Mouse (Mus musculus): ENCODE measurements around the gene Rusc2. TPM values are rescaled to one million over a fixed set of nuclear protein-coding genes. Genes with fewer than 3 reads are reported as not detected.

Rusc2 gene
- polyA plus RNA-seq, 1 experiment from 2014 or later = 7.4 TPM

DNA sequence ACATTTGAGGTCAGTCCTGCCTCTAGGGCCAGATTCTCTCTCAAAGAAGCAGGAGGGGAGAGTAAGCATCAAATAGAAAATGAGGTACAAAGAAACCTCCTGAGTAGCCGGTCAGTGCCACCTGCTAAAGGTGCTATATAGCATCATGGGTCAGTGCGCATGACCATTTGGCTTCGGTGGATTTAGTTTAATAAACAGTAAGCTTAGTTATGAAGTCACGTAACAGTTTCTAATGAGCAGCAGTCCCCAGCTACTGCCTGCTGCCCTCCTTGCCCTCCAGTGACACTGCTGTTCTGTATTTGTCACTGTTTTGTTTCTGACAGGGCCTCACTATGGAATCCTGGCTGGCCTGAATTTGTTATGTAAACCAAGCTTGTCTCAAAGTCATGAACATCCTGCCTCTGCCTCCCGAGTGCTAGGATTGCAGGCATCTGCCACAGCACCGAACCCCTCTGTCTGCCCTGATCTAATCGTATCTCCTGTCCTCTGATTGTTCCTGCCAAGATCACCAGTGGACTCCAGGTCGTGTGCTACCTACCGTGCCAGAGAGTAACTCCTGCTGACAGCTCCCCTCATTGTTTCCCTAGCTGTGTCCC lies 8.2 kb downstream of the Rusc2 start:
- no peak overlapping the region for H3K27ac ChIP-seq (replicated peaks; ENCODE audit: low read depth, low read length)
- no peak overlapping the region for H3K9ac ChIP-seq (replicated peaks; ENCODE audit: low read length)

DNA sequence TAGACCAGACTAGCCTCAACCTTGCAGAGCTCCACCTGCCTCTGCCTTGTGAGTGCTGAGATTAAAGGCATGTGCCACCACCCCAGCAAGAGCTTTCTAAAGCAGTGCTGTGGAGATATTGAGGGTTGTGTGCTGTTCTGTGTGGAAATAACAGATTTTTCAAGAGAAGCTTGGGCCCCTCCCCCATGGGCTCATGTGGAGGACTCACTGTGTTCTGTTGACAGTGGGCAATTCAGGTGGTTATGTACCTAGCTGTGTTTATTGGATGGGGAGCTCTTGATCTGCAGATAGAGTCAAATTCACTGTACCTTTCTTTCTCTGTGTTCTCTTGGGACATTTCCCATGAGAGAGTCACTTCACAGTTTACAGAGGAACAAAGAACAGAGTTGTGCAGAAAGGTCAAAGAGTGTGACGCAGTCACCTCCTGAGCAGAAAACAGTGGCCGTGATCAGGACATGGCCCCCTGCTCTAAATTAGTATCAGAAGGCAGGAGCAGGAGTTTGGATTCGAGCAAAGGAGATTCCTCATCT lies 9.8 kb downstream of the Rusc2 start:
- no peaks in the 10 kb centered on the region for H3K27me3 ChIP-seq (ENCODE audit: control insufficient read depth, insufficient read depth, low read length)
- no peak overlapping the region for H3K4me2 ChIP-seq (ENCODE audit: low read depth, low read length)
- ATAC-seq (replicated peaks; ENCODE audit: insufficient number of reproducible peaks, low FRiP score, low TSS enrichment, low read depth) (no peak), DNase-seq (ENCODE audit: low spot score) (no peak)
- no peaks in the 10 kb centered on the region for H3K36me3 ChIP-seq (replicated peaks; ENCODE audit: control insufficient read depth, insufficient read depth, low read depth, low read length)
- H3K4me1 ChIP-seq (ENCODE audit: control insufficient read depth, insufficient read depth, low read length) = no peaks in the 10 kb centered on the region
- no peak overlapping the region for H3K4me3 ChIP-seq (ENCODE audit: low read depth, low read length)
- no peak overlapping the region for H3K9ac ChIP-seq (replicated peaks; ENCODE audit: low read length)
- H3K27ac ChIP-seq (replicated peaks; ENCODE audit: low read depth, low read length) = no peak overlapping the region
- H3K9me3 ChIP-seq (replicated peaks; ENCODE audit: control insufficient read depth, low read length) = no peaks in the 10 kb centered on the region
- 47% methylated on average over 3 of the region's 3 CpGs for WGBS

More for the DNA sequence above, 8.2 kb downstream of the Rusc2 start:
- Histone ChIP-seq H3K4me3 (ENCODE audit: low read depth, low read length) (no peak overlapping the region), H3K27me3 (ENCODE audit: control insufficient read depth, insufficient read depth, low read length) (no peaks in the 10 kb centered on the region), H3K36me3 (replicated peaks; ENCODE audit: control insufficient read depth, insufficient read depth, low read depth, low read length) (no peaks in the 10 kb centered on the region), H3K4me1 (ENCODE audit: control insufficient read depth, insufficient read depth, low read length) (no peaks in the 10 kb centered on the region), H3K4me2 (ENCODE audit: low read depth, low read length) (no peak overlapping the region), H3K9me3 (replicated peaks; ENCODE audit: control insufficient read depth, low read length) (no peaks in the 10 kb centered on the region)
- ATAC-seq (replicated peaks; ENCODE audit: insufficient number of reproducible peaks, low FRiP score, low TSS enrichment, low read depth) (no peak), DNase-seq (ENCODE audit: low spot score) (no peak)
- WGBS = 64% methylated on average over 9 of the region's 9 CpGs

DNA sequence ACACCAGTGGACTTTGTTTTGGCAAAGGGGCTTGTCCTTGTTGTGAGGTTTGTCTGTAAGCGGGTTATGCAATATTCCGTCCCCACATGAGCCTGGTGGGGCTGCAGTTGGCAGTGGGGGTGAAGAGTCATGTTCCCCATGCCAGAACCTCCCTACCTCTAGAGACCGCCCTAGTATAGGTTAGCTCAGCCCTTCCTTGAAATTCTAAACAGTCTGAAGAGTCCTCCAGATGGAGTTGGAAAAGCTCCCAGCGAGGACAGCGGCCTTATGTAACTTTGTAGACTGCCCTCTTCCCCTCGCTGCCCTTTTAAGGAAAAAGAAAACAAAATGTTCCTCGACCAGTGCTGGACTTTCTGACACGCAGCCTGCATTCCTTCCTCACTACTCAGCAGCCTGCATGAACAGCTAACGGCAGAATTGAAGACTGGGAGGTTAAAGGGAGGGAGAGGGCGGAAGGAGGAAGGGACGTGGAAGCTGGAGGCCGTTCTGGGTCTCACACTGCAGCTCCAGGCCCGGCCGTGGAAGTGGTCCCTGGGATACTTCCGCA lies 12.6 kb downstream of the Rusc2 start:
- no peaks in the 10 kb centered on the region for H3K36me3 ChIP-seq (replicated peaks; ENCODE audit: control insufficient read depth, insufficient read depth, low read depth, low read length)
- H3K9ac ChIP-seq (replicated peaks; ENCODE audit: low read length) = peak overlapping the region; percentile 10; the same call in 1 of the 2 replicates
- H3K4me2 ChIP-seq (ENCODE audit: low read depth, low read length) = no peak overlapping the region
- no peaks in the 10 kb centered on the region for H3K9me3 ChIP-seq (replicated peaks; ENCODE audit: control insufficient read depth, low read length)
- WGBS = 40% methylated on average over 15 of the region's 15 CpGs
- no peaks in the 10 kb centered on the region for H3K27me3 ChIP-seq (ENCODE audit: control insufficient read depth, insufficient read depth, low read length)
- peaks cover 5% of the 10 kb centered on the region; the same call in 1 of the 2 replicates for H3K4me1 ChIP-seq (ENCODE audit: control insufficient read depth, insufficient read depth, low read length)
- no peak overlapping the region for H3K27ac ChIP-seq (replicated peaks; ENCODE audit: low read depth, low read length)
- no peak overlapping the region for H3K4me3 ChIP-seq (ENCODE audit: low read depth, low read length)
- DNase-seq (ENCODE audit: low spot score) = peak; percentile 38
- ATAC-seq (replicated peaks; ENCODE audit: insufficient number of reproducible peaks, low FRiP score, low TSS enrichment, low read depth) = no peak

DNA sequence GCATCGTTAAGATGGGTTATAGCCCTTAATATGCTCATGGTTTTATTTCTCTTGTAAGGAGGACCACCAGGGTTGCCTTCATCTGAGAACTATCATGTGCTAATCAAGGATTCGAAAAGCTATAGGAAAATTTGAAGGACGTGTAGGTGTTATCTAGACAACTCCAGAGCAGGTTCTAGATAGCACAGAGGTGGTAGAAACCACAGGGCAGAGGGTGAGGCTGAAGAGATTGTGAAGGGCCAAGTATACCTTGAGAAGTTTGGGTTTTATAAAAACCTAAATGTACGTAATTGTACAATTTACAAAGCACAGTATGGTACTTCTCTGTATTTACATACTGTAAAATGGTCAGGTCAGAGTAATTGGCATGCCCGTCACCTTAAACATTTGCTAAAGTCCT lies 13.4 kb downstream of the Rusc2 start:
- no peak overlapping the region for H3K4me2 ChIP-seq (ENCODE audit: low read depth, low read length)
- H3K9ac ChIP-seq (replicated peaks; ENCODE audit: low read length) = no peak overlapping the region
- 89% methylated on average over 5 of the region's 5 CpGs for WGBS

DNA sequence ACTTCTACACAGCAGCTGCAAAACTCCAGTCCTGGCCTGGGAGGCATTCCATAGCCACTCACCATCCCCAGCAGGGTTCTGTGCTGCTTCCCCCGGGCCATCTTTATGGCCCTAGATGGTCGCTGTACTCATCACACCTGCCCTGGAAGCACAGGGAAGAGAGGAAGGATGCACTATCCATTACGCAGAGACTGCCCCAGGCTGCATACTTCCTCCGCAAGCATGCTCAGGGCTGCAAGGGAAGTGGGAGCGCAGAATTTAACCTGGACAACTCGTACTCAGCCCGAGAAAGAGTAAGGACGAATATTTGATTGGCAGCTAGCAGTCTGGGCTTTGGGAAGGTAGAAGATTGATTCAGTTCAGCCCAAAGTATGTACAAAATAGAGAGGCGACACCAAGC lies 14.1 kb downstream of the Rusc2 start:
- Histone ChIP-seq H3K4me3 (ENCODE audit: low read depth, low read length) (no peak overlapping the region), H3K4me2 (ENCODE audit: low read depth, low read length) (no peak overlapping the region), H3K27me3 (ENCODE audit: control insufficient read depth, insufficient read depth, low read length) (no peaks in the 10 kb centered on the region), H3K4me1 (ENCODE audit: control insufficient read depth, insufficient read depth, low read length) (peaks cover 5% of the 10 kb centered on the region; the same call in 1 of the 2 replicates), H3K9me3 (replicated peaks; ENCODE audit: control insufficient read depth, low read length) (no peaks in the 10 kb centered on the region), H3K27ac (replicated peaks; ENCODE audit: low read depth, low read length) (no peak overlapping the region), H3K36me3 (replicated peaks; ENCODE audit: control insufficient read depth, insufficient read depth, low read depth, low read length) (no peaks in the 10 kb centered on the region), H3K9ac (replicated peaks; ENCODE audit: low read length) (no peak overlapping the region)
- 75% methylated on average over 9 of the region's 9 CpGs for WGBS
- no peak for DNase-seq (ENCODE audit: low spot score)
- ATAC-seq (replicated peaks; ENCODE audit: insufficient number of reproducible peaks, low FRiP score, low TSS enrichment, low read depth) = no peak

More for the DNA sequence above, 13.4 kb downstream of the Rusc2 start:
- Histone ChIP-seq H3K9me3 (replicated peaks; ENCODE audit: control insufficient read depth, low read length) (no peaks in the 10 kb centered on the region), H3K27ac (replicated peaks; ENCODE audit: low read depth, low read length) (no peak overlapping the region), H3K36me3 (replicated peaks; ENCODE audit: control insufficient read depth, insufficient read depth, low read depth, low read length) (no peaks in the 10 kb centered on the region), H3K27me3 (ENCODE audit: control insufficient read depth, insufficient read depth, low read length) (no peaks in the 10 kb centered on the region), H3K4me3 (ENCODE audit: low read depth, low read length) (no peak overlapping the region), H3K4me1 (ENCODE audit: control insufficient read depth, insufficient read depth, low read length) (peaks cover 5% of the 10 kb centered on the region; the same call in 1 of the 2 replicates)
- ATAC-seq (replicated peaks; ENCODE audit: insufficient number of reproducible peaks, low FRiP score, low TSS enrichment, low read depth) (no peak), DNase-seq (ENCODE audit: low spot score) (no peak)

DNA sequence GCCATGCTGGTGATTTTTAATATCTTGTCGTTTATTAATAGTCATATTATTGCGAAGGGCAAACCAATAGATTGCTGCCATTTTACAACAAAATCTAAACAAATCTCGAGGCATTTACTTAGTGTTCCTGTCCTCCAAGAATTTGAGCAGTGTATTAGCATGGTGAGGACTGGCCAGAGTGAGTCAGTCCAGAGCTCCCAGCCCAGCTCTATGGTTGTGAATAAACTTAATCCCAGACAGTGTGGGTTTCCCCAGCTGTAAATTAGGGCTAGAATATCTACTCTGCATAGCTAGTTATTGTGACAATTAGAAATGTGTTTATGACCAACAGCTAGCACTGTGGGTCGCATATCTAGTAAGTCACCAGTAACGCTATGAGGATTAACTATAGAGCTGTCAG lies 14.6 kb downstream of the Rusc2 start:
- Histone ChIP-seq H3K9me3 (replicated peaks; ENCODE audit: control insufficient read depth, low read length) (no peaks in the 10 kb centered on the region), H3K4me1 (ENCODE audit: control insufficient read depth, insufficient read depth, low read length) (peaks cover 11% of the 10 kb centered on the region; the same call in 1 of the 2 replicates), H3K36me3 (replicated peaks; ENCODE audit: control insufficient read depth, insufficient read depth, low read depth, low read length) (no peaks in the 10 kb centered on the region), H3K27ac (replicated peaks; ENCODE audit: low read depth, low read length) (no peak overlapping the region), H3K4me2 (ENCODE audit: low read depth, low read length) (no peak overlapping the region), H3K9ac (replicated peaks; ENCODE audit: low read length) (no peak overlapping the region), H3K4me3 (ENCODE audit: low read depth, low read length) (no peak overlapping the region), H3K27me3 (ENCODE audit: control insufficient read depth, insufficient read depth, low read length) (no peaks in the 10 kb centered on the region)
- no peak for DNase-seq (ENCODE audit: low spot score)
- 85% methylated on average over 5 of the region's 5 CpGs for WGBS
- ATAC-seq (replicated peaks; ENCODE audit: insufficient number of reproducible peaks, low FRiP score, low TSS enrichment, low read depth) = no peak

DNA sequence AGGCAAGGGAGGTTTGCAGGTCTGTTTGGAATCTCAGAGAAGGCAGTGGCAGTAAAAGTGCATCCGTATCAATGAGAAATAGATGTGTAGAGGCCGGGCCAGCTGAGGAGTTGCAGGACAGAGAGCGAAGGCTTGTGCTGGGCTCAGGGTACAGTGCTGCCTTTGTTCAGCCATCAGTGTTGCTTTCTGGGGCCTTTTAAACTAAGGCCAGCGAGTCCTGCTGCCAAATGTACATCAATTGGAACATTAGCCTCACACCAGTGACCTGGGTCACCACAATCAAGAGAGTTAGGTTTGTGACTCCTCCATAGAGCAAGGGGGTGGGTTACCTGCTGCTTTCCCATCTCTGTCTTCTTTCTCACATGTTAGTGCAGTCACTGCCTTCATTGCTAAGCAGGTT lies 16.2 kb downstream of the Rusc2 start:
- Histone ChIP-seq H3K9ac (replicated peaks; ENCODE audit: low read length) (no peak overlapping the region), H3K36me3 (replicated peaks; ENCODE audit: control insufficient read depth, insufficient read depth, low read depth, low read length) (no peaks in the 10 kb centered on the region), H3K4me2 (ENCODE audit: low read depth, low read length) (no peak overlapping the region), H3K4me3 (ENCODE audit: low read depth, low read length) (no peak overlapping the region), H3K27me3 (ENCODE audit: control insufficient read depth, insufficient read depth, low read length) (no peaks in the 10 kb centered on the region), H3K27ac (replicated peaks; ENCODE audit: low read depth, low read length) (no peak overlapping the region), H3K9me3 (replicated peaks; ENCODE audit: control insufficient read depth, low read length) (no peaks in the 10 kb centered on the region), H3K4me1 (ENCODE audit: control insufficient read depth, insufficient read depth, low read length) (peaks cover 11% of the 10 kb centered on the region; the same call in 1 of the 2 replicates)
- DNase-seq (ENCODE audit: low spot score) = no peak
- WGBS = 26% methylated on average over 4 of the region's 4 CpGs
- no peak for ATAC-seq (replicated peaks; ENCODE audit: insufficient number of reproducible peaks, low FRiP score, low TSS enrichment, low read depth)

DNA sequence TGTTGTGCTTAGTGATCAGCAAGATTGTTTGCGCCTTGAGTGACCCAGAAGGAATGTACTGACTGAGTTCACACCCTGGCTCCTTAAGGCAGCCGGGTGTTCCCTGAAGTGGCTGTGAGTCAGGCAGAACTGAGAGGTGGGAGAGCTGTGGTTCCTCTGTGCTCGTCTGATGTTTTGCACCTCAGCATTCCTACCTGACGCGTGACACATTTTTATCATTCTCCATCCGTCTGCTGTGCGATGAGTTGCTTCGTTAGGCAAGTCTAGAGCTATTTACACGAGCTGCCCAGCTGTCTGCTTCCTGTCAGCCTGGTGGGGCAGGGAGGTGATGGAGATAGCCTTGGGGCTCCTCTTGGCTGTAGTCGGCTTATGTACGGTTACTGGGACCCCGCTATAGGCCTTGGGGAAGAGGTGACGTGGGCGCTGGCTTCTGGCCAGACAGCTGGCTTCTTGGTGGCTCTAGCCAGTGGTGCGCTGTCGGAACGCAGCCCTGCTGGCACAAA lies 17.1 kb downstream of the Rusc2 start:
- DNase-seq (ENCODE audit: low spot score) (peak; percentile 17), ATAC-seq (replicated peaks; ENCODE audit: insufficient number of reproducible peaks, low FRiP score, low TSS enrichment, low read depth) (no peak; the same call in 1 of the 2 replicates)
- Histone ChIP-seq H3K27me3 (ENCODE audit: control insufficient read depth, insufficient read depth, low read length) (no peaks in the 10 kb centered on the region), H3K4me1 (ENCODE audit: control insufficient read depth, insufficient read depth, low read length) (peaks cover 11% of the 10 kb centered on the region; the same call in 1 of the 2 replicates), H3K9ac (replicated peaks; ENCODE audit: low read length) (no peak overlapping the region; the same call in 1 of the 2 replicates), H3K4me3 (ENCODE audit: low read depth, low read length) (no peak overlapping the region), H3K9me3 (replicated peaks; ENCODE audit: control insufficient read depth, low read length) (no peaks in the 10 kb centered on the region), H3K36me3 (replicated peaks; ENCODE audit: control insufficient read depth, insufficient read depth, low read depth, low read length) (no peaks in the 10 kb centered on the region), H3K4me2 (ENCODE audit: low read depth, low read length) (no peak overlapping the region), H3K27ac (replicated peaks; ENCODE audit: low read depth, low read length) (0 out of 2 replicates have a peak overlapping the region, but pooled peaks have one; percentile 35)
- WGBS = 45% methylated on average over 17 of the region's 17 CpGs

Measured in embryonic facial prominence, embryonic 11.5 days (tissue).